Mouse (Mus musculus): ENCODE results near the gene Nfkbid. TPM values are rescaled to one million over a fixed set of nuclear protein-coding genes. Genes with fewer than 3 reads are reported as not detected.
"Not testable (repeated sequence)": the region's sequence is repeated elsewhere in the genome, so short reads cannot be mapped to it uniquely, and the experiment has no call there.

Gene Nfkbid
- polyA plus RNA-seq, 1 experiment = 0.36 TPM

DNA sequence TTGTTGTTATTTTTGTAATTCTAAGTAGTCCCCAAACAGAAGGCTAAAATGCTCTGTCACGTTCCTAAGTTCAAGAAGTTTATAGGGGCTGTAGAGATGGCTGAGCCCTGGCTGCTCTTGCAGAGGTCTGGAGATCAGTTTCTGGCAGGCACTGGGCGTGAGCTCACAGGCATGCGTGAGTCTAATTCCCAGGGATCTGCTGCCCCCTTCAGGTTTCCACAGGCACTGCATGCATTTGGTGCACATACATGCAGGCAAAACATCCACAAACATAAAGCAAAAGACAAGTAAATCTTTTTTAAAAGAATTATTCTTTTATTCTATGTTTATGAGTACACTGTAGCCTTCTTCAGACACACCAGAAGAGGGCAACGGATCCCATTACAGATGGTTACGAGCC, 50.9 kb downstream of the Nfkbid start:
- H3K4me1 ChIP-seq (ENCODE audit: control insufficient read depth, insufficient read depth, low read length) = peaks cover 6% of the 10 kb centered on the region
- H3K36me3 ChIP-seq (ENCODE audit: control insufficient read depth, insufficient read depth, low read length) = no peaks in the 10 kb centered on the region
- no peak overlapping the region for H3K27ac ChIP-seq (ENCODE audit: control insufficient read depth, insufficient read depth, low read depth, low read length)
- no peaks in the 10 kb centered on the region for H3K27me3 ChIP-seq (ENCODE audit: control insufficient read depth, insufficient read depth, low read length)
- no peak overlapping the region for H3K4me3 ChIP-seq (ENCODE audit: control insufficient read depth, low read depth, low read length)
- TF ChIP-seq CTCF (IDR thresholded peaks at IDR 0.05; ENCODE audit: control insufficient read depth, insufficient read depth, insufficient replicate concordance, low read depth, low read length) = peak; percentile 83; the same call in 1 of the 2 replicates
- no peak for TF ChIP-seq POLR2A (IDR thresholded peaks at IDR 0.05; ENCODE audit: control insufficient read depth, low read depth, low read length)

DNA sequence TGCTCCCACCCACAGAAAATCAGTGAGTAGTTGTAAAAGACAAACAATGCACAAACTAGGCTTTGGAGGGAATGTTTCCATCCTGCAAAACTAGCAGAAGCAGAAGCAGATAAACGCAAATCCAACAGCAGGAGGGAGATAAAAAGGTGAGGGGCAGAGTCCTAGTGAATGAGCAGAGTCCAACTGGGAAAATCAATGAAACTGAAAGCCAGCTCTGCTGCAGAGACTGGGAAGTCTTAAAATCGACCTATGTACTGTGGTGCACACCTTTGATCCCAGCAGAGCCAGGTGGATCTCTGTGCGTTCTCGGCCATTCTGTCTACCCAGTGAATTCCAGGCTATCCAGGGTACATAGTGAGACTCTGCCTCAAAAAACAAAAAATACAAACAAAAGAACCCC, 53.5 kb downstream of the Nfkbid start:
- Histone ChIP-seq H3K4me3 (ENCODE audit: control insufficient read depth, low read depth, low read length) (no peak overlapping the region), H3K36me3 (ENCODE audit: control insufficient read depth, insufficient read depth, low read length) (no peaks in the 10 kb centered on the region), H3K27me3 (ENCODE audit: control insufficient read depth, insufficient read depth, low read length) (no peaks in the 10 kb centered on the region), H3K27ac (ENCODE audit: control insufficient read depth, insufficient read depth, low read depth, low read length) (no peak overlapping the region), H3K4me1 (ENCODE audit: control insufficient read depth, insufficient read depth, low read length) (peaks cover 12% of the 10 kb centered on the region)
- TF ChIP-seq POLR2A (IDR thresholded peaks at IDR 0.05; ENCODE audit: control insufficient read depth, low read depth, low read length) = no peak
- no peak for TF ChIP-seq CTCF (IDR thresholded peaks at IDR 0.05; ENCODE audit: control insufficient read depth, insufficient read depth, insufficient replicate concordance, low read depth, low read length)

DNA sequence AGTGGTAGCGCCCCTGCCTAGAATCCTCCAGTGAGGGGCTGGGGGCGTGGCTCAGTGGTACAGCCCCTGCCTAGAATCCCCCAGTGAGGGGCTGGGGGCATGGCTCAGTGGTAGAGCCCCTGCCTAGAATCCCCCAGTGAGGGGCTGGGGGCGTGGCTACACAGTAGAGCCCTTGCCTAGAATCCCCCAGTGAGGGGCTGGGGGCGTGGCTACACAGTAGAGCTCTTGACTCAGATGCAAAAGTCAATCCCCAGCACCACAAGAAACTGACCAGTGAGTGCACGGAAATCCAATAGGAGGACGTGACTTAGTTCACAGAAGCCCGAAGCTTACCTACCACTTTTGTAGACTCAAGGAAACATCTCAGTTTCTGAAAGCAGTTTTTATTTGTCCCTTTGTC, 54.6 kb downstream of the Nfkbid start:
- not testable (repeated sequence) for H3K36me3 ChIP-seq (ENCODE audit: control insufficient read depth, insufficient read depth, low read length); H3K27ac ChIP-seq (ENCODE audit: control insufficient read depth, insufficient read depth, low read depth, low read length); H3K4me3 ChIP-seq (ENCODE audit: control insufficient read depth, low read depth, low read length); H3K27me3 ChIP-seq (ENCODE audit: control insufficient read depth, insufficient read depth, low read length)
- H3K4me1 ChIP-seq (ENCODE audit: control insufficient read depth, insufficient read depth, low read length) = peaks cover 12% of the 10 kb centered on the region

DNA sequence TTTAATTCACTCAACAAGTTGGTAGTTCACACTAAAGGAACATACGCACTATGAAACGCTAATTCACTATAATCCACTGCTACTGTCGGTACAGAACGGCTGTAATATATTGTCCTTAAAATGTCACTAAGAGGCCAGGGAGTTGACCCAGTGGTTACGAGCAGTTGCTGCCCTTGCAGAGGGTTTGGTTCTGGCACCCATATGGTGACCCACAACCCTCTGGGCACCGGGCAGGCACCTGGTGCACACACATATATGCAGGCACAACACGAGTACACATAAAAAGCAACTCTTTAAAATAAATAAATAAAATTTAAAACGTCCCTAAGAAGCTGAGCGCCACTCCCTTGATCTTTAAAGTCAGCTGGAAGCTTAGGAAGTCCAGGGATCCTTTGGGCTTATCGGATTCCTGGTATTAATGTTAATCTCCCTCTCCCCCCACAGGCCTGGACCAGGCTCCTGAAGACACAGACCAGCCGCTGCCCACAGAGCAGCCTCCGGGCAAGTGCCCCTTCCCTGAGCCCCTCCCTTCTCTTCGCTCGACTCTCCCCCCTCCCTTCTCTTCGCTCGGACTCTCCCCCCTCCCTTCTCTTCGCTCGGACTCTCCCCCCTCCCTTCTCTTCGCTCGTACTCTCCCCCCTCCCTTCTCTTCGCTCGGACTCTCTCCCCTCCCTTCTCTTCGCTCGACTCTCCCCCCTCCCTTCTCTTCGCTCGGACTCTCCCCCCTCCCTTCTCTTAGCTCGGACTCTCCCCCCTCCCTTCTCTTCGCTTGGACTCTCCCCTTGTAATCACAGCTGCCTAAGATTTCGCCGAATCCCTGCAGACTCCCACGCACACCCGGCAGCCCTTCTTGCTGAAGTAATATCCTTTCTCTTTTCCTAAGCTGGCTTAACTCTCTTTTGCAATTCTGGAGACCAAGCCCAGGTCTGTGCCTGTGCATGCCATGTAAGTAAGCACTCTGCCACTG, 56.2 kb downstream of the Nfkbid start:
- Histone ChIP-seq H3K4me1 (ENCODE audit: control insufficient read depth, insufficient read depth, low read length) (peaks cover 12% of the 10 kb centered on the region), H3K4me3 (ENCODE audit: control insufficient read depth, low read depth, low read length) (no peak overlapping the region), H3K27me3 (ENCODE audit: control insufficient read depth, insufficient read depth, low read length) (no peaks in the 10 kb centered on the region), H3K36me3 (ENCODE audit: control insufficient read depth, insufficient read depth, low read length) (no peaks in the 10 kb centered on the region), H3K27ac (ENCODE audit: control insufficient read depth, insufficient read depth, low read depth, low read length) (no peak overlapping the region)
- TF ChIP-seq POLR2A (IDR thresholded peaks at IDR 0.05; ENCODE audit: control insufficient read depth, low read depth, low read length) = no peak
- no peak for TF ChIP-seq CTCF (IDR thresholded peaks at IDR 0.05; ENCODE audit: control insufficient read depth, insufficient read depth, insufficient replicate concordance, low read depth, low read length)

Other genes with a start within 250 kb of the Nfkbid start
- gene Cox7a1, start 237.6 kb upstream of the Nfkbid start, polyA plus RNA-seq (2012; rRNA removed) = 4.0 and 5.2 TPM in 2 replicates
- 562 and 592 TPM in 2 replicates for gene Capns1, start 222.9 kb upstream of the Nfkbid start, polyA plus RNA-seq (2012; rRNA removed)
- gene Polr2i, start 189.8 kb upstream of the Nfkbid start, polyA plus RNA-seq (2012; rRNA removed) = 242 and 257 TPM in 2 replicates
- 65.7 and 66.2 TPM in 2 replicates for gene Tbcb, start 189.5 kb upstream of the Nfkbid start, polyA plus RNA-seq (2012; rRNA removed)
- 0.63 and 0.89 TPM in 2 replicates for gene Ovol3, start 186.0 kb upstream of the Nfkbid start, polyA plus RNA-seq (2012; rRNA removed)
- 1.8 and 2.3 TPM in 2 replicates for gene Thap8, start 141.6 kb upstream of the Nfkbid start, polyA plus RNA-seq (2012; rRNA removed)
- 713 and 754 TPM in 2 replicates for gene Wdr62, start 141.3 kb upstream of the Nfkbid start, polyA plus RNA-seq (2012; rRNA removed)
- gene Clip3, start 130.0 kb upstream of the Nfkbid start, polyA plus RNA-seq (2012; rRNA removed) = 4.8 and 6.6 TPM in 2 replicates
- gene Alkbh6, start 113.0 kb upstream of the Nfkbid start, polyA plus RNA-seq (2012; rRNA removed) = 36.5 and 38.0 TPM in 2 replicates
- 7.4 and 9.6 TPM in 2 replicates for gene Syne4, start 106.9 kb upstream of the Nfkbid start, polyA plus RNA-seq (2012; rRNA removed)
- gene E130208F15Rik, start 100.0 kb upstream of the Nfkbid start, polyA plus RNA-seq (2012; rRNA removed) = 0.18 and 0.28 TPM in 2 replicates
- gene Sdhaf1, start 97.8 kb upstream of the Nfkbid start, polyA plus RNA-seq (2012; rRNA removed) = 6.1 and 6.5 TPM in 2 replicates
- 0.27 and 0.35 TPM in 2 replicates for gene Lrfn3, start 59.0 kb upstream of the Nfkbid start, polyA plus RNA-seq (2012; rRNA removed)
- gene Tyrobp, start 8.0 kb upstream of the Nfkbid start, polyA plus RNA-seq (2012; rRNA removed) = 7.0 and 9.1 TPM in 2 replicates
- 0.93 TPM in 1 of 2 replicates, not detected in the other for gene Hcst, start 1.9 kb upstream of the Nfkbid start, polyA plus RNA-seq (2012; rRNA removed)
- 15.1 and 15.6 TPM in 2 replicates for gene Aplp1, start 23.8 kb downstream of the Nfkbid start, polyA plus RNA-seq (2012; rRNA removed)
- gene Kirrel2, start 36.0 kb downstream of the Nfkbid start, polyA plus RNA-seq (2012; rRNA removed) = 0.31 TPM in 1 of 2 replicates, not detected in the other
- gene Nphs1, start 36.6 kb downstream of the Nfkbid start, polyA plus RNA-seq (2012; rRNA removed) = 0.07 and 0.12 TPM in 2 replicates
- gene Prodh2, start 71.9 kb downstream of the Nfkbid start, polyA plus RNA-seq (2012; rRNA removed) = 0.10 TPM in 1 of 2 replicates, not detected in the other
- gene Arhgap33, start 113.3 kb downstream of the Nfkbid start, polyA plus RNA-seq (2012; rRNA removed) = 136 TPM in 2 replicates
- gene Hspb6, start 130.4 kb downstream of the Nfkbid start, polyA plus RNA-seq (2012; rRNA removed) = 74.3 and 82.9 TPM in 2 replicates
- 33.9 and 37.5 TPM in 2 replicates for gene Proser3, start 130.6 kb downstream of the Nfkbid start, polyA plus RNA-seq (2012; rRNA removed)
- gene Lin37, start 138.1 kb downstream of the Nfkbid start, polyA plus RNA-seq (2012; rRNA removed) = 39.9 and 47.0 TPM in 2 replicates
- gene U2af1l4, start 141.6 kb downstream of the Nfkbid start, polyA plus RNA-seq (2012; rRNA removed) = 51.9 and 52.2 TPM in 2 replicates
- 0.58 and 0.80 TPM in 2 replicates for gene Gm49396, start 141.6 kb downstream of the Nfkbid start, polyA plus RNA-seq (2012; rRNA removed)
- 147 and 167 TPM in 2 replicates for gene Psenen, start 141.9 kb downstream of the Nfkbid start, polyA plus RNA-seq (2012; rRNA removed)
- gene Igflr1, start 143.7 kb downstream of the Nfkbid start, polyA plus RNA-seq (2012; rRNA removed) = 0.80 and 1.0 TPM in 2 replicates
- 56.1 and 61.0 TPM in 2 replicates for gene Kmt2b, start 167.0 kb downstream of the Nfkbid start, polyA plus RNA-seq (2012; rRNA removed)
- gene Zbtb32, start 177.2 kb downstream of the Nfkbid start, polyA plus RNA-seq (2012; rRNA removed) = 180 and 203 TPM in 2 replicates
- gene Upk1a, start 191.1 kb downstream of the Nfkbid start, polyA plus RNA-seq (2012; rRNA removed) = 6.5 TPM in 2 replicates
- 51.8 and 74.9 TPM in 2 replicates for gene Cox6b1, start 204.4 kb downstream of the Nfkbid start, polyA plus RNA-seq (2012; rRNA removed)
- gene Etv2, start 214.1 kb downstream of the Nfkbid start, polyA plus RNA-seq (2012; rRNA removed) = 7.9 and 8.4 TPM in 2 replicates
- 27.1 and 33.0 TPM in 2 replicates for gene Rbm42, start 228.6 kb downstream of the Nfkbid start, polyA plus RNA-seq (2012; rRNA removed)
- gene Haus5, start 243.3 kb downstream of the Nfkbid start, polyA plus RNA-seq (2012; rRNA removed) = 21.1 and 22.4 TPM in 2 replicates
- gene Pmis2, start 249.9 kb downstream of the Nfkbid start, polyA plus RNA-seq (2012; rRNA removed) = 142 and 177 TPM in 2 replicates

Data from testis, adult 2 months (tissue).